Mouse (Mus musculus): ENCODE measurements at regions not wholly inside any gene's neighbourhood (a gene's known extent, or its start where the extent isn't known, plus 50 kb on each side); places are given as distances from the start of the nearest gene placed in this dataset.

GRCm38 (mm10) chr9:52240585-52241320, 72.4 kb upstream of the Zc3h12c start:
- DNase-seq (ENCODE audit: low spot score in 2 of 2), result no peak

DNA sequence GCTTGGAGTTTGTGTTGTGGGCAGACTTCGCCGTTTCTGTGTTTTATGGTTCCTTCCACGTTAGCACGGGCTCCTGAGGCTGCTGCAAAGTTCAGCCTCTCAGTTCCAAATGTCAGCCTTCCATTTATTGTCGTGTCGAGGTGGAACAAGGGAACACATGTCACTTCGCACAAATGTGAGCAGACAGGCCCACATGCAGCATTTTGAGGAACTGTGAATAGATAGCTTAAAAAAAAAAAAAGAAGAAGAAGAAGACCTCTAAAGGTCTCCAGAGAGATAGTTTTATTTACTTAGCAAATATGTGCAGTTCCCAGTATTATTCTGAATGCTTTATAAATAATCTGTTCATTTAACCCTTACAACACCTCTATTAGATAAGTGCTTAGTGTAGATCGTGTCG, 66.4 kb upstream of the Zc3h12c start:
- no peak for DNase-seq (ENCODE audit: low spot score in 2 of 2)

DNA sequence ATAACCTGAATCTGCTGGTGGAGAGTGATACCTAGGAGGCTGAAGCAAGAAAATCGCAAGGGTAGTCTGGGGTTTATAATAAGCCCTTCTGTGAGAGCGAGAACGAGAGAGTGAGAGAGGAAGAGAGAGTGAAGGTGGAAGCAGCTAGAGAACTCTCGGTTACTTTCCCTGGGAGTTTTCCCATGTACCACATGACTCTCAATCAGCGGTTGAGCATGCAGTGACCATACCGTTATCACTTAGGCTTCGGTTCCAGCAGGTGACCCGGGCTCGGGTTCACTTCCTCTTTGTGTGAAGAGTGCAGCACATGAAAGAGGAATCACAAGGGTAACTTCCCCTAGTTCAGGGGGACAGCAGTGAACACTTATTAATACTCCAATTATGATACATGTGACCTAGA, 61.2 kb upstream of the Zc3h12c start:
- no peak for DNase-seq (ENCODE audit: low spot score in 2 of 2)

- no peak for DNase-seq (ENCODE audit: low spot score in 2 of 2)
Observed at GRCm38 (mm10) chr9:52225646-52226045, 57.3 kb upstream of the Zc3h12c start.

- DNase-seq (ENCODE audit: low spot score in 2 of 2), result no peak
Observed at GRCm38 (mm10) chr9:52223509-52224113, 55.2 kb upstream of the Zc3h12c start.

All from urinary bladder, adult 18-20 months (tissue).